Mouse (Mus musculus) liver, adult 10 weeks (tissue): ENCODE results near the gene Dpp4. TPM values are rescaled to one million over a fixed set of nuclear protein-coding genes. Genes with fewer than 3 reads are reported as not detected.

Experiments
- polyA plus RNA-seq: library from polyadenylated mRNA; stranded (reverse); fragments of 350-450 nt; fragmentation: Illumina TruSeq; extraction: RNeasy Lipid Tissue Mini Kit (QIAGEN cat#74804); gene quantifications from one replicate; pipeline ENCODE4 v1.2.3, GENCODE M21; 2014; ENCODE audit warnings: low read depth, low replicate concordance

Gene Dpp4
- polyA plus RNA-seq: 149 TPM

DNA sequence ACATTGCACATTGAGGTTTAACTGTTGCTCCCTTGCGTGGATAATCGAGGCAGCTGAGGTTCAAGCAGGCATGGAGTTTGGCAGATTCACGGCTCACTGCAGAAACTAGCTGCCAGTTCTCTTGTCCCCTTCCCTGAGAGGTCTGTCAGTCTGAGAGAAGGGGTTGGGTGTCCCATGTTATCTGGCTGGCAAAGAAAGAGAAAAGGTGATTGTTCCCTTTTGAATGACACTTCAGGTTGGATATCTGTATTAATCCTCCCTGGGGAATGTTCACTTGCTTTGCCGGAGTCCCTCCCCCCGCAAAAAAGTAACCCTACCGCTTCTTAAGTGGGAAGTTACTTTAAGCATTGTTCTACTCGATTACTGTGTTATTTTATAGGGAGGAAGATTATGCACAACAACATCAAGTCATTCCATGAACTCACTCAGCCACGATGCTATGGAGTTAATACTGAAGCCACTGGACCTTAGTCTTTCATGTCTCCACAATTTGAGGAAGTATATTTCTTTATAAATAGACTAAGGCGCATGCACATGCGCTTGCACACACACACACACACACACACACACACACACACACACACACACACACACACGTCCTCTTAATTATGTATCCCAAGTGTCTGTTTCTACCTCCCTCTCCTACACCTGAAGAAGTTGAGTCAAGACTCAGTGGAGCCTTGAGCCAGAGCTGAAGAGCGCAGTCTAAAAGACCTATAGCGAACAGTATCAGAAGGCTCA, at the start of gene Dpp4:
Gene Dpp4, minus strand, starts transcription at position 151 of the 741 bp plus-strand sequence.

Other genes starting within 250 kb of the Dpp4 start
- gene Gcg, start 71.4 kb upstream of the Dpp4 start, polyA plus RNA-seq: not detected
- gene Fap, start 161.8 kb upstream of the Dpp4 start, polyA plus RNA-seq: 0.21 TPM
- 38.7 TPM for gene Ifih1, start 234.0 kb upstream of the Dpp4 start, polyA plus RNA-seq